Mouse (Mus musculus): Measurements from ENCODE around the gene Prr22. TPM values are rescaled to one million over a fixed set of nuclear protein-coding genes. Genes with fewer than 3 reads are reported as not detected.
A peak's percentile ranks its signal among the peaks of the same experiment; 100 is the strongest.

The Prr22 gene
- 0.96 and 1.2 TPM in 2 replicates for polyA plus RNA-seq (2014; fragmentation: Nextera tagmentation; extraction: Ambion mirVana)

- Histone ChIP-seq H3K4me2 (ENCODE audit: low read length) (no peak within 1 kb of the TSS), H3K4me1 (ENCODE audit: control insufficient read depth in 2 of 2, insufficient read depth in 2 of 2, low read length in 2 of 2) (peaks cover 8 to 22% of the 10 kb centered on the region in 2 experiments), H3K9ac (ENCODE audit: low read length) (no peak within 1 kb of the TSS), H3K9me3 (ENCODE audit: control insufficient read depth, low read length) (no peaks in the 10 kb centered on the region), H3K36me3 (ENCODE audit: control insufficient read depth, insufficient read depth, low read length) (peaks cover 53% of the 10 kb centered on the region), H3K4me3 (ENCODE audit: control insufficient read depth in 1 of 2, insufficient read depth in 1 of 2, low read depth in 1 of 2, low read length in 2 of 2) (no peak within 1 kb of the TSS), H3K27me3 (ENCODE audit: control insufficient read depth, insufficient read depth, low read length) (no peaks in the 10 kb centered on the region), H3K27ac (replicated peaks in 1 of 2; ENCODE audit: control insufficient read depth in 1 of 2, insufficient read depth in 1 of 2, low read depth in 2 of 2, low read length in 2 of 2) (no peak within 1 kb of the TSS)
- 89% methylated on average over 5 of the region's 5 CpGs for WGBS
- ATAC-seq (ENCODE audit: insufficient number of reproducible peaks, insufficient read depth, low FRiP score, low read depth) = no peak
These were observed at the start of gene Prr22 for GRCm38 (mm10) chr17:56769950-56770349. TSS of gene Prr22 (plus strand) at chr17:56770250.

GRCm38 (mm10) chr17:56722441-56722840, 47.6 kb upstream of the Prr22 start:
- Histone ChIP-seq H3K4me1 (ENCODE audit: control insufficient read depth in 2 of 2, insufficient read depth in 2 of 2, low read length in 2 of 2) (peaks cover 9 to 29% of the 10 kb centered on the region in 2 experiments), H3K27ac (replicated peaks in 1 of 2; ENCODE audit: control insufficient read depth in 1 of 2, insufficient read depth in 1 of 2, low read depth in 2 of 2, low read length in 2 of 2) (no peak overlapping the region), H3K27me3 (ENCODE audit: control insufficient read depth, insufficient read depth, low read length) (no peaks in the 10 kb centered on the region), H3K36me3 (ENCODE audit: control insufficient read depth, insufficient read depth, low read length) (peaks cover 46% of the 10 kb centered on the region), H3K4me2 (ENCODE audit: low read length) (no peak overlapping the region), H3K4me3 (ENCODE audit: control insufficient read depth in 1 of 2, insufficient read depth in 1 of 2, low read depth in 1 of 2, low read length in 2 of 2) (no peak overlapping the region), H3K9ac (ENCODE audit: low read length) (peak overlapping the region; percentile 21; the same call in 1 of the 2 replicates), H3K9me3 (ENCODE audit: control insufficient read depth, low read length) (0 out of 2 replicates have a peak, but pooled peaks cover 3% of the 10 kb centered on the region)
- ATAC-seq (ENCODE audit: insufficient number of reproducible peaks, insufficient read depth, low FRiP score, low read depth) = no peak
- WGBS = 88% methylated on average over 5 of the region's 5 CpGs

GRCm38 (mm10) chr17:56723419-56724161, 46.5 kb upstream of the Prr22 start:
- 0 out of 2 replicates have a peak, but pooled peaks cover 3% of the 10 kb centered on the region for H3K9me3 ChIP-seq (ENCODE audit: control insufficient read depth, low read length)
- H3K4me2 ChIP-seq (ENCODE audit: low read length) = no peak overlapping the region
- no peak overlapping the region for H3K4me3 ChIP-seq (ENCODE audit: control insufficient read depth in 1 of 2, insufficient read depth in 1 of 2, low read depth in 1 of 2, low read length in 2 of 2)
- H3K4me1 ChIP-seq (ENCODE audit: control insufficient read depth in 2 of 2, insufficient read depth in 2 of 2, low read length in 2 of 2) = peaks cover 18 to 36% of the 10 kb centered on the region in 2 experiments
- H3K27ac ChIP-seq (replicated peaks in 1 of 2; ENCODE audit: control insufficient read depth in 1 of 2, insufficient read depth in 1 of 2, low read depth in 2 of 2, low read length in 2 of 2) = no peak overlapping the region
- no peak for ATAC-seq (ENCODE audit: insufficient number of reproducible peaks, insufficient read depth, low FRiP score, low read depth)
- H3K9ac ChIP-seq (ENCODE audit: low read length) = 0 out of 2 replicates have a peak overlapping the region, but pooled peaks have one; percentile 21
- WGBS = 80% methylated on average over 11 of the region's 11 CpGs
- H3K27me3 ChIP-seq (ENCODE audit: control insufficient read depth, insufficient read depth, low read length) = no peaks in the 10 kb centered on the region
- H3K36me3 ChIP-seq (ENCODE audit: control insufficient read depth, insufficient read depth, low read length) = peaks cover 46% of the 10 kb centered on the region

GRCm38 (mm10) chr17:56727029-56727649, 42.9 kb upstream of the Prr22 start:
- Histone ChIP-seq H3K27ac (replicated peaks in 1 of 2; ENCODE audit: control insufficient read depth in 1 of 2, insufficient read depth in 1 of 2, low read depth in 2 of 2, low read length in 2 of 2) (peak overlapping the region; percentile 18 to 65), H3K4me3 (ENCODE audit: control insufficient read depth in 1 of 2, insufficient read depth in 1 of 2, low read depth in 1 of 2, low read length in 2 of 2) (no peak overlapping the region), H3K27me3 (ENCODE audit: control insufficient read depth, insufficient read depth, low read length) (no peaks in the 10 kb centered on the region), H3K9me3 (ENCODE audit: control insufficient read depth, low read length) (0 out of 2 replicates have a peak, but pooled peaks cover 3% of the 10 kb centered on the region), H3K36me3 (ENCODE audit: control insufficient read depth, insufficient read depth, low read length) (peaks cover 24% of the 10 kb centered on the region), H3K9ac (ENCODE audit: low read length) (peak overlapping the region; percentile 44; the same call in 1 of the 2 replicates), H3K4me1 (ENCODE audit: control insufficient read depth in 2 of 2, insufficient read depth in 2 of 2, low read length in 2 of 2) (peaks cover 25 to 36% of the 10 kb centered on the region in 2 experiments), H3K4me2 (ENCODE audit: low read length) (peak overlapping the region; percentile 34)
- ATAC-seq (ENCODE audit: insufficient number of reproducible peaks, insufficient read depth, low FRiP score, low read depth) = no peak
- 13% methylated on average over 7 of the region's 7 CpGs for WGBS

- peak overlapping the region; percentile 44; the same call in 1 of the 2 replicates for H3K9ac ChIP-seq (ENCODE audit: low read length)
- peak overlapping the region; percentile 34 for H3K4me2 ChIP-seq (ENCODE audit: low read length)
- 12% methylated on average over 12 of the region's 12 CpGs for WGBS
- H3K4me1 ChIP-seq (ENCODE audit: control insufficient read depth in 2 of 2, insufficient read depth in 2 of 2, low read length in 2 of 2) = peaks cover 25 to 36% of the 10 kb centered on the region in 2 experiments
- H3K9me3 ChIP-seq (ENCODE audit: control insufficient read depth, low read length) = 0 out of 2 replicates have a peak, but pooled peaks cover 3% of the 10 kb centered on the region
- H3K4me3 ChIP-seq (ENCODE audit: control insufficient read depth in 1 of 2, insufficient read depth in 1 of 2, low read depth in 1 of 2, low read length in 2 of 2) = peak overlapping the region in 1 of 2 experiments; percentile 6; a peak in 1 of 4 replicates
- peak overlapping the region; percentile 65 to 71 for H3K27ac ChIP-seq (replicated peaks in 1 of 2; ENCODE audit: control insufficient read depth in 1 of 2, insufficient read depth in 1 of 2, low read depth in 2 of 2, low read length in 2 of 2)
- peaks cover 18% of the 10 kb centered on the region for H3K36me3 ChIP-seq (ENCODE audit: control insufficient read depth, insufficient read depth, low read length)
- peak; percentile 29; the same call in 1 of the 2 replicates for ATAC-seq (ENCODE audit: insufficient number of reproducible peaks, insufficient read depth, low FRiP score, low read depth)
- H3K27me3 ChIP-seq (ENCODE audit: control insufficient read depth, insufficient read depth, low read length) = no peaks in the 10 kb centered on the region
These were observed 42.4 kb upstream of the Prr22 start for GRCm38 (mm10) chr17:56727659-56728058.

GRCm38 (mm10) chr17:56728117-56728516, 41.9 kb upstream of the Prr22 start:
- Histone ChIP-seq H3K9ac (ENCODE audit: low read length) (peak overlapping the region; percentile 44; the same call in 1 of the 2 replicates), H3K9me3 (ENCODE audit: control insufficient read depth, low read length) (0 out of 2 replicates have a peak, but pooled peaks cover 3% of the 10 kb centered on the region), H3K4me3 (ENCODE audit: control insufficient read depth in 1 of 2, insufficient read depth in 1 of 2, low read depth in 1 of 2, low read length in 2 of 2) (peak overlapping the region in 1 of 2 experiments; percentile 6; a peak in 1 of 4 replicates), H3K27me3 (ENCODE audit: control insufficient read depth, insufficient read depth, low read length) (peaks cover 2% of the 10 kb centered on the region), H3K4me2 (ENCODE audit: low read length) (peak overlapping the region; percentile 34), H3K27ac (replicated peaks in 1 of 2; ENCODE audit: control insufficient read depth in 1 of 2, insufficient read depth in 1 of 2, low read depth in 2 of 2, low read length in 2 of 2) (peak overlapping the region; percentile 65 to 71), H3K4me1 (ENCODE audit: control insufficient read depth in 2 of 2, insufficient read depth in 2 of 2, low read length in 2 of 2) (peaks cover 25 to 35% of the 10 kb centered on the region in 2 experiments), H3K36me3 (ENCODE audit: control insufficient read depth, insufficient read depth, low read length) (peaks cover 14% of the 10 kb centered on the region)
- WGBS = 10% methylated on average over 12 of the region's 12 CpGs
- ATAC-seq (ENCODE audit: insufficient number of reproducible peaks, insufficient read depth, low FRiP score, low read depth) = peak; percentile 64

GRCm38 (mm10) chr17:56729151-56729550, 40.9 kb upstream of the Prr22 start:
- Histone ChIP-seq H3K9me3 (ENCODE audit: control insufficient read depth, low read length) (0 out of 2 replicates have a peak, but pooled peaks cover 3% of the 10 kb centered on the region), H3K36me3 (ENCODE audit: control insufficient read depth, insufficient read depth, low read length) (peaks cover 4% of the 10 kb centered on the region; the same call in 1 of the 2 replicates), H3K9ac (ENCODE audit: low read length) (no peak overlapping the region), H3K4me3 (ENCODE audit: control insufficient read depth in 1 of 2, insufficient read depth in 1 of 2, low read depth in 1 of 2, low read length in 2 of 2) (no peak overlapping the region), H3K27ac (replicated peaks in 1 of 2; ENCODE audit: control insufficient read depth in 1 of 2, insufficient read depth in 1 of 2, low read depth in 2 of 2, low read length in 2 of 2) (peak overlapping the region in 1 of 2 experiments; percentile 65; a peak in 2 of 4 replicates), H3K4me2 (ENCODE audit: low read length) (no peak overlapping the region), H3K4me1 (ENCODE audit: control insufficient read depth in 2 of 2, insufficient read depth in 2 of 2, low read length in 2 of 2) (peaks cover 25 to 31% of the 10 kb centered on the region in 2 experiments), H3K27me3 (ENCODE audit: control insufficient read depth, insufficient read depth, low read length) (peaks cover 3% of the 10 kb centered on the region)
- no peak for ATAC-seq (ENCODE audit: insufficient number of reproducible peaks, insufficient read depth, low FRiP score, low read depth)
- 43% methylated on average over 6 of the region's 6 CpGs for WGBS
